Mouse (Mus musculus) liver, embryonic 14 days (tissue): Measurements from ENCODE around the gene Defb45. TPM values are rescaled to one million over a fixed set of nuclear protein-coding genes. Genes with fewer than 3 reads are reported as not detected.

Experiments used
- polyA plus RNA-seq: library from polyadenylated mRNA; depleted of rRNA; stranded (reverse); fragments of >200 nt; gene quantifications from 2 replicates; pipeline ENCODE4 v1.2.3, GENCODE M21; 2012; rRNA removed

Gene Defb45
- not detected in 2 replicates for polyA plus RNA-seq

GRCm38 (mm10) chr2:152599299-152599698 is at the start of gene Defb45:
Gene Defb45, minus strand, starts transcription at chr2:152599399.

GRCm38 (mm10) chr2:152626774-152627591 is 27.8 kb upstream of the Defb45 start, which contains the start of gene Rem1:
Gene Rem1, plus strand, starts transcription at chr2:152626951.

GRCm38 (mm10) chr2:152622953-152623352 is 23.8 kb upstream of the Defb45 start, which contains the start of gene Defb25:
Gene Defb25, minus strand, starts transcription at chr2:152623053.

GRCm38 (mm10) chr2:152604057-152604456 is 4.9 kb upstream of the Defb45 start, which contains the start of gene Defb36:
Gene Defb36, plus strand, starts transcription at chr2:152604327.

GRCm38 (mm10) chr2:152580107-152580506 is 19.1 kb downstream of the Defb45 start, which contains the start of gene Defb19:
Gene Defb19, minus strand, starts transcription at chr2:152580312.

GRCm38 (mm10) chr2:152572114-152572794 is 26.9 kb downstream of the Defb45 start, which contains the start of gene Defb21:
Gene Defb21, plus strand, starts transcription at chr2:152572744.

GRCm38 (mm10) chr2:152569038-152569437 is 30.2 kb downstream of the Defb45 start, which contains the start of gene Gm17416:
Gene Gm17416, plus strand, starts transcription at chr2:152569338.

Other genes with a start within 250 kb of the Defb45 start
- not detected in 2 replicates for gene Nrsn2, start 222.8 kb downstream of the Defb45 start, polyA plus RNA-seq
- 4.1 and 4.3 TPM in 2 replicates for gene Sox12, start 201.3 kb downstream of the Defb45 start, polyA plus RNA-seq
- 8.2 and 10.2 TPM in 2 replicates for gene Zcchc3, start 184.4 kb downstream of the Defb45 start, polyA plus RNA-seq
- 0.20 and 0.24 TPM in 2 replicates for gene 6820408C15Rik, start 183.8 kb downstream of the Defb45 start, polyA plus RNA-seq
- not detected in 2 replicates for gene Defb23, start 134.8 kb downstream of the Defb45 start, polyA plus RNA-seq
- not detected in 2 replicates for gene Defb20, start 122.3 kb downstream of the Defb45 start, polyA plus RNA-seq
- gene Defb22, start 109.3 kb downstream of the Defb45 start, polyA plus RNA-seq, result not detected in 2 replicates
- gene Defb26, start 87.7 kb downstream of the Defb45 start, polyA plus RNA-seq, result not detected in 2 replicates
- not detected in 2 replicates for gene Defb28, start 81.1 kb downstream of the Defb45 start, polyA plus RNA-seq
- not detected in 2 replicates for gene Defb29, start 59.3 kb downstream of the Defb45 start, polyA plus RNA-seq
- gene Gm17416, start 30.1 kb downstream of the Defb45 start, polyA plus RNA-seq, result not detected in 2 replicates
- not detected in 2 replicates for gene Defb21, start 26.7 kb downstream of the Defb45 start, polyA plus RNA-seq
- not detected in 2 replicates for gene Defb19, start 19.1 kb downstream of the Defb45 start, polyA plus RNA-seq
- not detected in 2 replicates for gene Defb36, start 4.9 kb upstream of the Defb45 start, polyA plus RNA-seq
- gene Defb25, start 23.7 kb upstream of the Defb45 start, polyA plus RNA-seq, result 0.24 TPM in 1 of 2 replicates, not detected in the other
- gene Rem1, start 27.6 kb upstream of the Defb45 start, polyA plus RNA-seq, result 0.46 and 0.52 TPM in 2 replicates
- gene H13, start 70.1 kb upstream of the Defb45 start, polyA plus RNA-seq, result 26.2 and 27.6 TPM in 2 replicates
- 10.0 and 11.0 TPM in 2 replicates for gene Mcts2, start 87.6 kb upstream of the Defb45 start, polyA plus RNA-seq
- 41.7 and 43.3 TPM in 2 replicates for gene Id1, start 136.9 kb upstream of the Defb45 start, polyA plus RNA-seq
- 0.58 and 0.84 TPM in 2 replicates for gene Cox4i2, start 154.8 kb upstream of the Defb45 start, polyA plus RNA-seq
- gene Bcl2l1, start 232.3 kb upstream of the Defb45 start, polyA plus RNA-seq, result 55.5 and 69.0 TPM in 2 replicates
- 51.8 and 53.6 TPM in 2 replicates for gene Tpx2, start 248.6 kb upstream of the Defb45 start, polyA plus RNA-seq